Mouse (Mus musculus): ENCODE data around the gene Metap1d.

GRCm38 (mm10) chr2:71556071-71556470 lies 103.0 kb downstream of the Metap1d start:
- no peak for TF ChIP-seq CTCF (IDR thresholded peaks at IDR 0.05; ENCODE audit: control insufficient read depth, insufficient read depth, insufficient replicate concordance, low read depth, low read length)
- TF ChIP-seq POLR2A (IDR thresholded peaks at IDR 0.05; ENCODE audit: control insufficient read depth, low read depth, low read length): no peak
